8 mouse cellular contexts compared by ENCODE assay signal in the genomic region with DNA sequence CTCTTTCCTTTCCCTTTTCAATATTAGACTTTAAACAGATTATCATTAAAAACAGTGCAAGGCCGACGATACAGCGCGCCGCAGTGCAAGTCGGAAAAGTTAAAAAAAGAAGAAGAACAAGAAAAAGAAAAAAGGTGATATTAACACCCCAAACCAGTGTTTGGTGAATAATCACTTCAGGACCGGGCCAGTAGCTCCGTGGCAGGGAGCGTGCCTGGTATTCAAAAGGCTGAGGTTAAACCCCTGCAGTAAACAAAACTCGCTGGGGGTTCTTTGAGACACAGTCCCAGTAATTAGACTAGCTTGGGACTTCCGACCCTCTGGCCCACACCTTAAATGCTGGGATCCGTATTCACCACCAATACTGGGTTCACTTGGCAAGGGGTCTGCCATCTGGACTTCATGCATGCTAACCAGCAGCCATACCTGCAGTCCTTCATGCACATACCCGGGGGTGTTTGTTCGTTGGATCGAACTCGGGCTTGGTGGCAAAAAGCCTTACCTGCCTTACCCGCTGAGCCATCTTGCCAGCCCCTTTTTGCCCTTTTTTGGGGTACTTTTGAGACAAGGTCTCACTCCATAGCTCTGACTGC. TPM values are rescaled to one million over a fixed set of nuclear protein-coding genes. Genes with fewer than 3 reads are reported as not detected.
DNase-seq lines count a peak whose midpoint lies in the region; ATAC-seq and TF ChIP-seq lines count a peak whose summit lies in the region.

No protein-coding gene starts in this region.

- H3K79me2 ChIP-seq in heart, adult 2 months (replicated peaks; ENCODE audit: control insufficient read depth, insufficient read depth, low read length) = no peaks in the 10 kb centered on the region

- intact Hi-C loops in heart, adult 2 months (cut with DNase I) = no loop called here
- intact Hi-C loops in left cerebral cortex, adult 2 months (cut with DNase I) = no loop called here

- no peak for ATAC-seq in hindbrain, embryonic 11.5 days (ENCODE audit: low FRiP score)
- no peak for ATAC-seq in liver, postnatal 0 days

- H3K4me3 ChIP-seq in heart, adult 2 months = peak overlapping the region; percentile 34
- no peak overlapping the region for H3K4me3 ChIP-seq in ES-Bruce4 (ENCODE audit: low read depth, low read length)
- no peak overlapping the region; the same call in 1 of the 2 replicates for H3K4me3 ChIP-seq in hindbrain, embryonic 11.5 days (ENCODE audit: low read depth, low read length)
- H3K4me3 ChIP-seq in liver, postnatal 0 days (ENCODE audit: low read depth, low read length) = peak overlapping the region; percentile 40
- H3K4me3 ChIP-seq in left cerebral cortex, adult 2 months = no peak overlapping the region; the same call in 1 of the 2 replicates

- H3K9me3 ChIP-seq in ES-Bruce4 (replicated peaks; ENCODE audit: control insufficient read depth, insufficient read depth, low read length, poor library complexity, severe bottlenecking) = no peaks in the 10 kb centered on the region
- no peaks in the 10 kb centered on the region for H3K9me3 ChIP-seq in hindbrain, embryonic 11.5 days (ENCODE audit: control insufficient read depth, low read length)
- H3K9me3 ChIP-seq in liver, postnatal 0 days (ENCODE audit: low read length) = no peaks in the 10 kb centered on the region

- H3K4me1 ChIP-seq in heart, adult 2 months (ENCODE audit: control insufficient read depth, insufficient read depth, low read length) = peaks cover 8% of the 10 kb centered on the region
- H3K4me1 ChIP-seq in ES-Bruce4 (ENCODE audit: control insufficient read depth, insufficient read depth, low read length) = peaks cover 10% of the 10 kb centered on the region
- H3K4me1 ChIP-seq in hindbrain, embryonic 11.5 days (replicated peaks; ENCODE audit: control insufficient read depth, insufficient read depth, low read length) = 0 out of 2 replicates have a peak, but pooled peaks cover 13% of the 10 kb centered on the region
- H3K4me1 ChIP-seq in liver, postnatal 0 days (ENCODE audit: insufficient read depth) = peaks cover 57% of the 10 kb centered on the region

- TF ChIP-seq EP300 in heart, adult 2 months (IDR thresholded peaks at IDR 0.05; ENCODE audit: insufficient read depth, low read depth, low read length) = no peak
- no peak for TF ChIP-seq EP300 in ES-Bruce4 (IDR thresholded peaks at IDR 0.05; ENCODE audit: insufficient read depth, low read depth, low read length)
- 0 out of 2 replicates have a peak, but pooled peaks have one; percentile 5 for TF ChIP-seq EP300 in liver, postnatal 0 days (IDR thresholded peaks at IDR 0.05; ENCODE audit: low read depth)

- H3K27ac ChIP-seq in heart, adult 2 months = peak overlapping the region; percentile 70
- no peak overlapping the region for H3K27ac ChIP-seq in ES-Bruce4 (ENCODE audit: insufficient read depth, low read length)
- peak overlapping the region; percentile 51; the same call in 1 of the 2 replicates for H3K27ac ChIP-seq in hindbrain, embryonic 11.5 days (ENCODE audit: low read depth, low read length)
- H3K27ac ChIP-seq in liver, postnatal 0 days (ENCODE audit: low read depth) = peak overlapping the region; percentile 93
- H3K27ac ChIP-seq in left cerebral cortex, adult 2 months = no peak overlapping the region

- no peaks in the 10 kb centered on the region for H3K27me3 ChIP-seq in heart, adult 2 months (ENCODE audit: control insufficient read depth, insufficient read depth, low read length)
- H3K27me3 ChIP-seq in ES-Bruce4 (ENCODE audit: control insufficient read depth, insufficient read depth, low read length, poor library complexity, severe bottlenecking) = no peaks in the 10 kb centered on the region
- H3K27me3 ChIP-seq in hindbrain, embryonic 11.5 days (ENCODE audit: control insufficient read depth, insufficient read depth, low read length) = no peaks in the 10 kb centered on the region
- H3K27me3 ChIP-seq in liver, postnatal 0 days (ENCODE audit: insufficient read depth, low read length) = no peaks in the 10 kb centered on the region

- 45% methylated on average over 17 of the region's 17 CpGs for WGBS in heart, adult 2 months
- 9% methylated on average over 17 of the region's 17 CpGs for WGBS in hindbrain, embryonic 11.5 days
- WGBS in liver, postnatal 0 days (ENCODE audit: insufficient replicate concordance) = 23% methylated on average over 17 of the region's 17 CpGs

- H3K4me2 ChIP-seq in hindbrain, embryonic 11.5 days (replicated peaks; ENCODE audit: low read depth, low read length) = peak overlapping the region; percentile 36
- H3K4me2 ChIP-seq in liver, postnatal 0 days (ENCODE audit: low read depth, low read length) = peak overlapping the region; percentile 78

- no peak for TF ChIP-seq CTCF in heart, adult 2 months (IDR thresholded peaks at IDR 0.05)
- no peak for TF ChIP-seq CTCF in ES-Bruce4 (IDR thresholded peaks at IDR 0.05; ENCODE audit: low read depth, low read length)
- no peak for TF ChIP-seq CTCF in liver, postnatal 0 days (IDR thresholded peaks at IDR 0.05; ENCODE audit: low read depth)
- no peak for TF ChIP-seq CTCF in left cerebral cortex, adult 2 months (IDR thresholded peaks at IDR 0.05)

- TF ChIP-seq POLR2A in heart, adult 2 months (IDR thresholded peaks at IDR 0.05; ENCODE audit: insufficient read depth, low read depth, low read length) = no peak
- TF ChIP-seq POLR2A in ES-Bruce4 (IDR thresholded peaks at IDR 0.05; ENCODE audit: insufficient read depth, low read length) = no peak

- DNase-seq in heart, adult 2 months = no peak
- DNase-seq in heart, adult 8-10 months (ENCODE audit: low spot score) = no peak
- DNase-seq in hindbrain, embryonic 11.5 days (ENCODE audit: low spot score) = peak; percentile 34
- no peak for DNase-seq in liver, postnatal 0 days
- no peak for DNase-seq in left cerebral cortex, adult 2 months (ENCODE audit: extremely low spot score in 1 of 2, low spot score in 2 of 2)
- no peak for DNase-seq in left cerebral cortex, adult 8-10 months (ENCODE audit: low spot score in 2 of 2)
- DNase-seq in gastrocnemius, postnatal 4 days (ENCODE audit: low spot score in 2 of 2) = no peak

- H3K36me3 ChIP-seq in heart, adult 2 months (ENCODE audit: control insufficient read depth, insufficient read depth, low read length) = no peaks in the 10 kb centered on the region
- H3K36me3 ChIP-seq in ES-Bruce4 (ENCODE audit: control insufficient read depth, insufficient read depth, low read length, poor library complexity, severe bottlenecking) = no peaks in the 10 kb centered on the region
- H3K36me3 ChIP-seq in hindbrain, embryonic 11.5 days (ENCODE audit: control insufficient read depth, insufficient read depth, low read length) = no peaks in the 10 kb centered on the region
- H3K36me3 ChIP-seq in liver, postnatal 0 days (replicated peaks; ENCODE audit: insufficient read depth, low read length) = no peaks in the 10 kb centered on the region

- H3K9ac ChIP-seq in heart, adult 2 months (ENCODE audit: low read depth, low read length) = peak overlapping the region; percentile 23; the same call in 1 of the 2 replicates
- H3K9ac ChIP-seq in ES-Bruce4 (ENCODE audit: low read depth, poor library complexity, severe bottlenecking) = peak overlapping the region; percentile 8; the same call in 1 of the 2 replicates
- H3K9ac ChIP-seq in hindbrain, embryonic 11.5 days (ENCODE audit: low read depth, low read length) = peak overlapping the region; percentile 2
- peak overlapping the region; percentile 47 for H3K9ac ChIP-seq in liver, postnatal 0 days (replicated peaks)

RNA-seq across cellular contexts. Expression of a gene that starts 37.8 kb away (rescaled TPM):
- total RNA-seq in heart, adult 2 months (2021) = 1 to 10 TPM; 1.9 to 2.4 TPM
- 5.9 and 9.2 TPM in 2 replicates for polyA plus RNA-seq in heart, adult 2 months (2012; rRNA removed)
- 1 to 10 TPM in 3 of 4 experiments, under 1 TPM in 1; 0.75 to 3.6 (median 1.5) TPM for total RNA-seq in heart, adult 8-10 months (2022)
- polyA plus RNA-seq in ES-Bruce4 (2011; ENCODE audit: insufficient read depth, insufficient read length, low read depth, missing spikeins) = 4.6 and 5.1 TPM in 2 replicates
- polyA plus RNA-seq in hindbrain, embryonic 11.5 days (2014; fragmentation: Nextera tagmentation; extraction: Ambion mirVana) = 2.7 and 4.2 TPM in 2 replicates
- 6.3 and 8.9 TPM in 2 replicates for polyA plus RNA-seq in liver, postnatal 0 days (2015; fragmentation: Nextera tagmentation; extraction: Ambion mirVana)
- total RNA-seq in left cerebral cortex, adult 2 months (2021) = 1 to 10 TPM; 5.4 to 7.4 TPM
- 1 to 10 TPM; 7.5 to 7.9 (median 7.6) TPM for total RNA-seq in left cerebral cortex, adult 8-10 months (2022)
- 1 to 10 TPM; 4.2 to 4.5 TPM for total RNA-seq in gastrocnemius, postnatal 4 days (2021)

RNA-seq across cellular contexts. Expression of a gene that starts 50.8 kb away (rescaled TPM):
- total RNA-seq in heart, adult 2 months (2021) = 100 to 1,000 TPM; 186 to 203 TPM
- 234 and 293 TPM in 2 replicates for polyA plus RNA-seq in heart, adult 2 months (2012; rRNA removed)
- total RNA-seq in heart, adult 8-10 months (2022) = 100 to 1,000 TPM; 196 to 220 (median 210) TPM
- polyA plus RNA-seq in ES-Bruce4 (2011; ENCODE audit: insufficient read depth, insufficient read length, low read depth, missing spikeins) = 129 and 134 TPM in 2 replicates
- polyA plus RNA-seq in hindbrain, embryonic 11.5 days (2014; fragmentation: Nextera tagmentation; extraction: Ambion mirVana) = 356 and 425 TPM in 2 replicates
- polyA plus RNA-seq in liver, postnatal 0 days (2015; fragmentation: Nextera tagmentation; extraction: Ambion mirVana) = 49.0 and 57.5 TPM in 2 replicates
- 100 to 1,000 TPM; 537 to 552 TPM for total RNA-seq in left cerebral cortex, adult 2 months (2021)
- total RNA-seq in left cerebral cortex, adult 8-10 months (2022) = 100 to 1,000 TPM; 565 to 601 (median 593) TPM
- total RNA-seq in gastrocnemius, postnatal 4 days (2021) = 100 to 1,000 TPM; 302 to 317 TPM

Comparison
In these comparisons a context has a peak if more than half of its experiments do, and no peak if none do; other contexts are left out.
1. H3K27ac ChIP-seq: peak in heart, adult 2 months (single experiment), hindbrain, embryonic 11.5 days (single experiment) and liver, postnatal 0 days (single experiment); none in ES-Bruce4 (single experiment) and left cerebral cortex, adult 2 months (single experiment).
2. H3K4me3 ChIP-seq: peak in heart, adult 2 months (single experiment) and liver, postnatal 0 days (single experiment); none in ES-Bruce4 (single experiment), hindbrain, embryonic 11.5 days (single experiment) and left cerebral cortex, adult 2 months (single experiment).
3. Peak in every context shown above with its lines, with median percentiles within 50 percentile points of each other: H3K9ac ChIP-seq.